Mouse (Mus musculus): ENCODE data around the gene Anks4b. TPM values are rescaled to one million over a fixed set of nuclear protein-coding genes. Genes with fewer than 3 reads are reported as not detected.

Anks4b gene
- total RNA-seq, 2 experiments from 2014 or later = 0.07 to 0.12 TPM

DNA sequence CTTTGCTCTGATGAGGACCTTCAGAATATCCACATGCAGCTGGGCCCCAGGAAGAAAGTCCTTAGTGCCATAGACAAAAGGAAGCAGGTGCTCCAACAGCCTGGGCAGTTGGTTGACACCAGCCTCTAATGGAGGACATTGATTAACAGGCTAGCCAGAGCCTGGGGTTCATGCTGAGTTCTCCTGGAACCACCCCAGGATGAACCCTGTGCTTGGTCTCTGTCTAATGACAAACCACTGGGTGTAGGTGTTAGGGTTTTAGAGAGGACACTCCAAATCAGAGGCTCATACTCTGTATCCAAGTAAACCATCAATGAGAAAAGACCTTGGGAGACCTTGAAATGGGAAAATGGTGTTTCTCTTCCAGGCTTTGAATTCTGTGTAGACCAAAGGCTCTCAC lies 9.2 kb downstream of the Anks4b start:
- DNase-seq = no peak
- intact Hi-C loops (cut with DNase I) = no loop called here

DNA sequence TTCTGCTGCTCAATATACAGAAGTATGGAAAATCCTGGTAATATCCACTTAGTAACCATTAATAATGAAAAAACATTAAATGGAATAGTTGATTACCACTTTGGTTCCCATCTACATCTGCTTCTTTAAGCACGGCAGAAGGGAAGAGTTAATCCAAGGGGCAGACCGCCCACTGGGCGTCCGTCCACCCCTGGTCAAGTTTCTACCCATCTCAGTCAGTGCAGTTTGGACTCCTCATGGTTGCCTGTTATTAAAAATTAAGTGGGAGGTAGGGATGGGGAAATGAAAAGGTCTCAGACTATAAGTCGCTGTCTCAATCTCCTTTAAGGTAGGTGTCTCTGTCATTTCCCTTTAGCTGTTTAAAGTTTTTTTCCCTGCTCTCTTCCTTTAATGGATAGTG lies 15.3 kb downstream of the Anks4b start:
- no peak for DNase-seq
- intact Hi-C loops (cut with DNase I) = no loop called here

DNA sequence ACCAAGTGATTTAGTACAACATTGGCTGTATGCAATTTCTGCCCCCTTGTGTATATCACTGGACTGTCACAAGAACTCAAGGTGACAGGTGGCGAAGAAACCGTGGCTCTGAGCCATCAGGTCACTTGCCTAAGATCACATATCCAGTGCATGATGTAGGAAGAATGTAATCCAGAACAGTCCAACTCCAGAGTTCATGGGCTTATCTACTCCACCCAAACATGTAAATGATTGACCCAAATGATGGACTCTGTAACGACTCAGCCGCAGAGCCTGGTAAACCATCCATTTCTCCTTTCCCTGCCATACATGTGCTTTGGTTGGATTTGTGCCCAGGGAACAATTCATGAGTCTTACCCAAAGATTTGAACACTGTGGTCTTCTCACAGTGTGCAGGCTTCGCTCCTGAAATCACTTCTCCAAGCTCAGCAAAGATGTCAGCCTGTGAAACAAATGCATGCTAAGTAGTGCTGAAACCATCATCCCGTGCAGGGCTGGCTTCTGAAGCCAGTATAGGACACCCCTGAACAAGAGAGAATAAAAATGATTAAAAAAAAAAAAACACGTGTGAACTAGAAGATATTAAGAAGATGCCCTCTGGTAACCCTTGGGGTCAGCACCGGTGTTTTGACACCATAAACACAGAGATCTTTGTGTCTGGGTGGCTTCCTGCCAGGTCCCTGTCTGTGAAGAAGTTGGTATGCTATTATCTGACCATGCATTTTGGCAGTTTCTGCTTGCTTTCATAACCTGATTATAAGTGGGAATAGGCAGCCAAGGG lies 15.9 kb downstream of the Anks4b start:
- intact Hi-C loops (cut with DNase I) = no loop called here
- DNase-seq = no peak

DNA sequence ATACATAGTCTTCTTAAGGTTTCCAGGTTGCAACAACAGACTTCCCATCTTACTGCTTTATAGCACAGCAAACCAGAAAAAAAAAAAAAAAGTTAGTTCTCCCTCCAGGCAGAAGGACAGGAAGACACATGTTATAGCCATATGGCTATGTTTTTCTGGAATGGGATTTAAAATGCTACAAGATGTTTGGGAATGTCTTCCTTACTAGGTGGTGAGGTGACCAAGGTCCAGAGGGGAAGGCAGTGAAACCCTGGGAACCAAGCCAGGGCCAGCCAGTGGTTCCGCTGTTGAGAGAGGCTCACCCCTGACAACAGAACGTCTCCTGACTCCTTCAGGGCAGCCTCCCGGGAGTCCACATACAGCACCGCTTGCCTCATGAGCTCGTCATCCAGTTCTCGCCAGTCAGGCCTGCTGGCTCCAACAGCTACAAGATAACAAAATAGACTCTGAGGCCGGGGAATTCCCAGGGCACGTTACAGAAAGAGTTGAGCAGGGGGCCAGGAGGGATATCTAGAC lies 16.6 kb downstream of the Anks4b start:
- intact Hi-C loops (cut with DNase I) = no loop called here
- peak; percentile 15 to 24 for DNase-seq

DNA sequence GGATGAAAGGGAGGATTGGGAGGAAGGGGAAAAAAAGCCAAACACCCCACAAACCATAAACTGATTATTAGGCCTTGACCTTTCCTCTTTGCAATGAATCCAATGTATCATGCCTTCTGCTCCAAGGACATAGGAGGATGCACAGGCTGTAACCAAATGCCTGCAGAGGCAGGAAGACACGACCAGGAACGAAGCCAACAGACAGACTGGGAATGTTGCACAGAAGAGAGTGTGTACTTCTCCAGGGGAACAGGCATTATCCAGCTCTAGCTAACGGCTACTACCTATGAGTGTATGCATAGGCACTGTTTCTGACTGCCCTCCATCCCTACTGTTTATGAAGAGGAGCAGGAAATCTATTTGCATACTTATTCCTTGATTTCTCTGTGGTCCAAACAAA lies 18.5 kb downstream of the Anks4b start:
- intact Hi-C loops (cut with DNase I) = no loop called here
- no peak for DNase-seq

DNA sequence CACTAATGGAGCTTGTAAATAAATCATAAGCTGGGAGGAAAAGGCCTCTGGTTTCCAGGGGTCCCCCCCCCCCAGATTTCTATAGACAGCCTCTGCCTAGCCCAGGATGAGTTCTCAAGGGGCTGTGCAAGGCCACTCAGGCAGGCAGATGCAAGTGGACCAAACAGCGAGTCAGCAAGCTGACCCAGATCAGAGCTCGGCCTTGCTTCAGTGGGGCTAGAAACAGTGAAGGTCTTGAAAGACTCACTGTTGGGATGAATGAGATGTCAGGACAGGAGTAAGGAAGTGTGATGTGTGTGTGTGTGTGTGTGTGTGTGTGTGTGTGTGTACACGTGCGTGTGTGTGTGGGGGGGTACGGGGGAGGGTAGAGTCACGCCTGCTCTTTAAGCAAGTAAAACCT lies 19.2 kb downstream of the Anks4b start:
- no peak for DNase-seq
- intact Hi-C loops (cut with DNase I) = no loop called here

DNA sequence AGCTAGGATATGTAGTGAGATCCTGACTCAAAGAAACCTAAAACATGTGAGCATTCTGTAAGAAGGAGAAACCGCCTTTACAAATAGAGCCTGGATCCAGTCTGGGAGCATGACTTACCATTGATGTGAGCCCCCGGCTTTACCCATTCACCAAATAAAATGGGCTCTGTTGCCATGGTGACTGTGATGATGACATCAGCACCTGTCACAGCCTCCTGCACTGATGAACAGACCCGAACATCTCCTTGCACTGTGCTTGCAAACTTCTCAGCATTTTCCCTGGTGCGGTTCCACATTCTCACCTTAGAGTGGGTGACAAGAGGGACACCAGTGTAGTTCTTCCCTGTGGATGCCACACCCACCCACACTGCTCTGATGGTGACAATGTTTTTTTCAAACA lies 21.5 kb downstream of the Anks4b start:
- intact Hi-C loops (cut with DNase I) = no loop called here
- DNase-seq = no peak

DNA sequence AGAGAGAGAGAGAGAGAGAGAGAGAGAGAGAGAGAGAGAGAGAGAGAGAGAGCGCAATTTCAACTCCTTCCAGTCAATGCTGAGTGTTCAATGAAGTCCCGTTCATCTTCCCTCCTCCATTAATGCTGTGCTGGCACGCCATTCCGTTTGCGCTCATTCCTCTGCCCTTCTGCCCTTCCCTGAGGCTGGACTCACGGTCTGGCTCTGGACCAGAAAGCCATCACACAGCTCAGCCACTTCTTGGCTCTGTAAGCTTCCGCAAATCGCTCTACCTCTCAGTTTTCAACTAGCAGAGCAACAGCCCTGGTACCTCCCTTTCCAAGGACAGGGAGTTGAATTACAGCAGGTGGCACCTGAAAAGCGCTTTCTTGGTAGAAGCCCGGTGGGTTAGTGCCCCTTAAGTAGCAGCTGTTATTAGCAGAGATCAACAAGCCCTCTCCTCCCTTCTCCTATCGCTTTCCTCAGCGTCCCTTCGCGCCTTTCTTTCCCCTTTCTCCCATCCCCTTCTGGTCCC lies 27.6 kb downstream of the Anks4b start:
- intact Hi-C loops (cut with DNase I) = loop anchor here (10.0 kb wide), 1 partner anchor 106 kb away; the partner anchor contains the start of gene Dnah3
- DNase-seq = peak; percentile 17 to 25

DNA sequence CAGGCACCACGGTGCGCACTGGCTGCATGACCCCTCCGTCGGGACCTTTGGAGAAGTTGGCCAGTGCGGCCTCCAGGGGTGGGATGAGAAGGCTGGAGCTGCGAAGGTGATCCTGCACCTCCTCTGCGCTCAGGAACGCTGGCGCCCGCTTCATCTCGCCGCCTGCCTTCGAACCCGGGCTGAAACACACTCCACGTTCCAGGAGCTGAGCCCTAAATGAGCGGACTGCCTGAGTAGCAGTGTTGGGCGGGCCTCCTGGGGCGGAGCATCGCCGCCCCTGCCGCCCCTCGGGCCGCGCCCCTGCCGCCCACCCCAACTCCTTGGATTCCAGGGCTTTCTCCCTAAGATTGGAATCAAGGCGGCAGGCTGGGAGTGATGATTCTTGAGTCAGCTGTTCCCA lies 28.1 kb downstream of the Anks4b start, which contains the start of gene Crym:
Gene Crym, minus strand, starts transcription at position 341 of the 400 bp plus-strand sequence.
- intact Hi-C loops (cut with DNase I) = loop anchor here (2.0 to 10.0 kb wide), 2 partner anchors 107 to 353 kb away; partner anchors contain the start of gene Dnah3
- DNase-seq = no peak

GRCm38 (mm10) chr7:120203789-120204188 lies 30.1 kb downstream of the Anks4b start, which contains the start of gene Abca14:
Abca14 (plus strand) TSS chr7:120203961.
- intact Hi-C loops (cut with DNase I) = loop anchor here (1.0 to 10.0 kb wide), 3 partner anchors 79 to 355 kb away; partner anchors contain the start of gene Dnah3
- DNase-seq = peak; percentile 81 to 90

- no peak for DNase-seq
- intact Hi-C loops (cut with DNase I) = loop anchor here (5.0 to 10.0 kb wide), 2 partner anchors 111 to 121 kb away; partner anchors contain the start of genes Abca15 and Dnah3
Measured at GRCm38 (mm10) chr7:120205989-120206388, 32.3 kb downstream of the Anks4b start.

DNA sequence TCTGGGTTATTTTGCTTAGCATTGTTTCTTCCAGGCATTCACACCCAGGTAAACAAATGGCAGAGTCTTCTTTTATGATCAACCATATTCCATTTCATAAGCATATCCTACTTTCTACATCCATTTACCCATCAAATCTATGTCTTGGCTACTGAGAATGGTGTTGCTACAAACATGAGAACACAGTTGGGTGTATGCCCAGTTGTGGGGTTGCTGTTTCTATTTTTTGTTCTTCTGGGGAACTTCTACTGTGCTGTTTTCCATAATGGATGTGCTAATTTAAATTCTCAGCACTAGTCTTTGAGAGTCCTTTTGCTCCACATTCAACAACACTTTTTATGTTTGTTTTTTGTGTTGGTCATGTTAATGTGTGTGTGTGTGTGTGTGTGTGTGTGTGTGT lies 54.9 kb downstream of the Anks4b start:
- intact Hi-C loops (cut with DNase I) = no loop called here
- no peak for DNase-seq

Other genes starting within 250 kb of the Anks4b start
- under 1 TPM in 1 of 2 experiments, not detected in 1; 0.12 TPM for gene Dnah3, start 78.6 kb upstream of the Anks4b start, total RNA-seq (2021)
- gene Tmem159, start 71.5 kb upstream of the Anks4b start, total RNA-seq (2021) = 10 to 100 TPM; 14.9 to 17.2 TPM
- under 1 TPM; 0.30 to 0.38 TPM for gene Zp2, start 28.6 kb upstream of the Anks4b start, total RNA-seq (2021)
- gene Crym, start 28.3 kb downstream of the Anks4b start, total RNA-seq (2021) = under 1 TPM; 0.19 to 0.45 TPM
- gene Abca14, start 30.1 kb downstream of the Anks4b start, total RNA-seq (2021) = not detected
- not detected for gene Abca15, start 154.8 kb downstream of the Anks4b start, total RNA-seq (2021)
- not detected for gene Abca16, start 235.8 kb downstream of the Anks4b start, total RNA-seq (2021)

Measured in heart, postnatal 10 days (tissue).